Mouse (Mus musculus): ENCODE data around the gene Mef2d. TPM values are rescaled to one million over a fixed set of nuclear protein-coding genes. Genes with fewer than 3 reads are reported as not detected.

Gene Mef2d
- polyA plus RNA-seq, 1 experiment from 2014 or later, result 14.5 TPM

- ATAC-seq (ENCODE audit: low FRiP score), result no peak
- Histone ChIP-seq H3K27me3 (no peaks in the 10 kb centered on the region), H3K9me3 (no peaks in the 10 kb centered on the region), H3K27ac (no peak overlapping the region), H3K4me2 (no peak overlapping the region), H3K4me3 (no peak overlapping the region), H3K36me3 (peaks cover 54% of the 10 kb centered on the region), H3K9ac (no peak overlapping the region), H3K4me1 (replicated peaks) (peaks cover 31% of the 10 kb centered on the region)
These were observed 14.6 kb downstream of the Mef2d start for GRCm38 (mm10) chr3:88156817-88157216.

DNA sequence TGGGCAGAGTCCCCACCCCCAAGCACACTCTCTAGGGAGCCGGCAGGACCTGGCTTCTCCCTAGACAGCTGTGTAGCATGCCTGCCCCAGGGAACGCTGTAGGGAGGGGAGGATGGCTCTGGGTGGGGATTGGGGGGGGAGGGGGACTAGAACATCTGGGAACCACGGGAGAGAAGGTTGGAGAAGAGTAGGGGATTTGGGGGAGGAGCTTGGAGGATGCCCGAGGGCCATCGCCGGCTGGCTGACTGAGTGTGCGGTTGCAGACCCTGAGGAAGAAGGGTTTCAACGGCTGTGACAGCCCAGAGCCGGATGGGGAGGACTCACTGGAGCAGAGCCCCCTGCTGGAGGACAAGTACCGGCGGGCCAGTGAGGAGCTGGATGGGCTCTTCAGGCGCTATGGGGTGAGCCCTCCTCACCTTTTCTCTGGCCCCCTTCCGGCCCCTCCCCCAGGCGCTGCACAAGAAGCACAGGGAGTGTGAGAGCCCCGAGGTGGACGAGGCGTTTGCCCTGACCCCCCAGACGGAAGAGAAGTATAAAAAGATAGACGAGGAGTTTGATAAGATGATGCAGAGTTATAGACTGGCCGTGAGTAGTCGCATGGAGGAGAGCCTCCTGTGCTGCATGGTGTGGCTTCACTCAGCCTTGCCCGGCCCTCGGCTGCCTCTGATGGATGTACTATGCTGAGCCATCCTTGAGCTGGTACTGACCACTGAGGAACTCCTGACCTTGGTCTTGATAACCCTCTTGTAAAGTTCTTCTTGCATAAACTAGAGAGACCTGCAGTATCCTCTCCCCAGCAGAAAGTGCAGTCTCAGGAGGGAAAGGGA lies 15.8 kb downstream of the Mef2d start:
- Histone ChIP-seq H3K4me2 (no peak overlapping the region), H3K9ac (no peak overlapping the region), H3K27me3 (no peaks in the 10 kb centered on the region), H3K36me3 (peaks cover 65% of the 10 kb centered on the region), H3K9me3 (no peaks in the 10 kb centered on the region), H3K4me1 (replicated peaks) (peaks cover 20% of the 10 kb centered on the region), H3K27ac (peak overlapping the region; percentile 62), H3K4me3 (no peak overlapping the region)
- ATAC-seq (ENCODE audit: low FRiP score), result 0 out of 2 replicates have a peak, but pooled peaks have one; percentile 34
- 20% methylated on average over 21 of the region's 23 CpGs for WGBS

GRCm38 (mm10) chr3:88158991-88159390 lies 16.8 kb downstream of the Mef2d start:
- 88% methylated on average over 6 of the region's 6 CpGs for WGBS
- Histone ChIP-seq H3K36me3 (peaks cover 74% of the 10 kb centered on the region), H3K9ac (no peak overlapping the region), H3K4me2 (no peak overlapping the region), H3K4me1 (replicated peaks) (peaks cover 12% of the 10 kb centered on the region), H3K9me3 (no peaks in the 10 kb centered on the region), H3K27ac (no peak overlapping the region), H3K27me3 (no peaks in the 10 kb centered on the region), H3K4me3 (no peak overlapping the region)
- ATAC-seq (ENCODE audit: low FRiP score), result no peak

GRCm38 (mm10) chr3:88160856-88161255 lies 18.7 kb downstream of the Mef2d start:
- no peak for ATAC-seq (ENCODE audit: low FRiP score)
- no peak overlapping the region for H3K4me2 ChIP-seq
- peaks cover 88% of the 10 kb centered on the region for H3K36me3 ChIP-seq

GRCm38 (mm10) chr3:88162259-88162658 lies 20.1 kb downstream of the Mef2d start:
- 83% methylated on average over 8 of the region's 8 CpGs for WGBS
- Histone ChIP-seq H3K36me3 (peaks cover 90% of the 10 kb centered on the region), H3K27me3 (no peaks in the 10 kb centered on the region)

More at GRCm38 (mm10) chr3:88160856-88161255, 18.7 kb downstream of the Mef2d start:
- no peaks in the 10 kb centered on the region for H3K9me3 ChIP-seq
- no peak overlapping the region for H3K4me3 ChIP-seq
- 79% methylated on average over 6 of the region's 6 CpGs for WGBS
- H3K4me1 ChIP-seq (replicated peaks), result peaks cover 12% of the 10 kb centered on the region
- no peak overlapping the region for H3K9ac ChIP-seq
- no peak overlapping the region for H3K27ac ChIP-seq
- H3K27me3 ChIP-seq, result no peaks in the 10 kb centered on the region

DNA sequence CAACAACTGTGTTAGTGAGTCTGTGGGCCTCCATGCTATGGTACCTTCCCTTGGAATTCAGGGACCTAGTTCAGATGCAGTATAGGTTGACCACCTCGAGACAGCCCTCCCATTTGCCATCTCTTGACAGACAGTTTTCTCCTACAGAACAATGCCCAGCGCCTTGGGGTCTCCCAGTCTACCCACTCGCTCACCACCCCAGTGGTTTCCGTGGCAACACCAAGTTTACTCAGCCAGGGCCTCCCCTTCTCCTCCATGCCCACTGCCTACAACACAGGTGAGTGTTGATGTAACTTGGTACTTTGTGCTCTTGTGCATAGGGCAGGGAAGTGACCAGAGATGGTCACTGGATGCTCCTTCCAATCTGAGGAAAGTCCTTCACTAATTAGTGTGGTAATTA lies 20.6 kb downstream of the Mef2d start:
- WGBS, result 73% methylated on average over 4 of the region's 4 CpGs
- H3K9ac ChIP-seq, result no peak overlapping the region
- H3K4me3 ChIP-seq, result no peak overlapping the region
- no peak overlapping the region for H3K4me2 ChIP-seq
- peaks cover 5% of the 10 kb centered on the region for H3K4me1 ChIP-seq (replicated peaks)
- H3K9me3 ChIP-seq, result no peaks in the 10 kb centered on the region
- H3K27me3 ChIP-seq, result no peaks in the 10 kb centered on the region
- no peak for ATAC-seq (ENCODE audit: low FRiP score)
- no peak overlapping the region for H3K27ac ChIP-seq
- H3K36me3 ChIP-seq, result peaks cover 96% of the 10 kb centered on the region

More at GRCm38 (mm10) chr3:88162259-88162658, 20.1 kb downstream of the Mef2d start:
- Histone ChIP-seq H3K4me1 (replicated peaks) (peaks cover 10% of the 10 kb centered on the region), H3K27ac (no peak overlapping the region), H3K4me2 (no peak overlapping the region), H3K9ac (peak overlapping the region; percentile 19; the same call in 1 of the 2 replicates), H3K4me3 (no peak overlapping the region), H3K9me3 (no peaks in the 10 kb centered on the region)
- ATAC-seq (ENCODE audit: low FRiP score), result no peak

- no peaks in the 10 kb centered on the region for H3K9me3 ChIP-seq
- no peak overlapping the region for H3K9ac ChIP-seq
- no peak overlapping the region for H3K4me2 ChIP-seq
- no peaks in the 10 kb centered on the region for H3K27me3 ChIP-seq
- ATAC-seq (ENCODE audit: low FRiP score), result no peak
- peaks cover 96% of the 10 kb centered on the region for H3K36me3 ChIP-seq
- 73% methylated on average over 3 of the region's 3 CpGs for whole genome bisulfite sequencing
- no peak overlapping the region for H3K4me3 ChIP-seq
- H3K27ac ChIP-seq, result no peak overlapping the region
- no peaks in the 10 kb centered on the region for H3K4me1 ChIP-seq (replicated peaks)
These were observed 21.7 kb downstream of the Mef2d start for GRCm38 (mm10) chr3:88163847-88164246.

GRCm38 (mm10) chr3:88164263-88164662 lies 22.1 kb downstream of the Mef2d start:
- H3K9ac ChIP-seq, result no peak overlapping the region
- H3K4me1 ChIP-seq (replicated peaks), result no peaks in the 10 kb centered on the region
- no peak overlapping the region for H3K4me3 ChIP-seq
- H3K27ac ChIP-seq, result no peak overlapping the region
- 62% methylated on average over 3 of the region's 3 CpGs for WGBS
- ATAC-seq (ENCODE audit: low FRiP score), result no peak
- no peak overlapping the region for H3K4me2 ChIP-seq
- peaks cover 96% of the 10 kb centered on the region for H3K36me3 ChIP-seq
- H3K27me3 ChIP-seq, result no peaks in the 10 kb centered on the region
- no peaks in the 10 kb centered on the region for H3K9me3 ChIP-seq

- 90% methylated on average over 5 of the region's 5 CpGs for WGBS
- no peak for ATAC-seq (ENCODE audit: low FRiP score)
- Histone ChIP-seq H3K36me3 (peaks cover 96% of the 10 kb centered on the region), H3K4me2 (no peak overlapping the region), H3K4me1 (replicated peaks) (no peaks in the 10 kb centered on the region), H3K27me3 (no peaks in the 10 kb centered on the region), H3K4me3 (no peak overlapping the region), H3K9ac (no peak overlapping the region), H3K9me3 (no peaks in the 10 kb centered on the region), H3K27ac (no peak overlapping the region)
These were observed 23.9 kb downstream of the Mef2d start for GRCm38 (mm10) chr3:88166056-88166455.

GRCm38 (mm10) chr3:88170361-88170760 lies 28.2 kb downstream of the Mef2d start:
- peaks cover 80% of the 10 kb centered on the region for H3K36me3 ChIP-seq
- H3K9ac ChIP-seq, result no peak overlapping the region
- H3K27ac ChIP-seq, result no peak overlapping the region
- H3K9me3 ChIP-seq, result no peaks in the 10 kb centered on the region
- H3K27me3 ChIP-seq, result no peaks in the 10 kb centered on the region
- H3K4me3 ChIP-seq, result no peak overlapping the region
- WGBS, result 81% methylated on average over 5 of the region's 5 CpGs
- H3K4me1 ChIP-seq (replicated peaks), result no peaks in the 10 kb centered on the region
- ATAC-seq (ENCODE audit: low FRiP score), result no peak
- no peak overlapping the region for H3K4me2 ChIP-seq

GRCm38 (mm10) chr3:88172440-88172839 lies 30.3 kb downstream of the Mef2d start:
- peaks cover 61% of the 10 kb centered on the region for H3K36me3 ChIP-seq
- peaks cover 8% of the 10 kb centered on the region for H3K4me1 ChIP-seq (replicated peaks)
- no peaks in the 10 kb centered on the region for H3K9me3 ChIP-seq
- ATAC-seq (ENCODE audit: low FRiP score), result no peak
- H3K4me2 ChIP-seq, result no peak overlapping the region
- no peak overlapping the region for H3K4me3 ChIP-seq
- no peak overlapping the region for H3K9ac ChIP-seq
- H3K27me3 ChIP-seq, result no peaks in the 10 kb centered on the region
- 89% methylated on average over 3 of the region's 3 CpGs for WGBS
- H3K27ac ChIP-seq, result no peak overlapping the region

- peaks cover 10% of the 10 kb centered on the region for H3K4me1 ChIP-seq (replicated peaks)
- no peak overlapping the region for H3K4me2 ChIP-seq
- H3K9ac ChIP-seq, result no peak overlapping the region
- no peak for ATAC-seq (ENCODE audit: low FRiP score)
- 0 out of 2 replicates have a peak overlapping the region, but pooled peaks have one; percentile 30 for H3K27ac ChIP-seq
- peaks cover 52% of the 10 kb centered on the region for H3K36me3 ChIP-seq
- no peaks in the 10 kb centered on the region for H3K27me3 ChIP-seq
- WGBS, result 49% methylated on average over 3 of the region's 3 CpGs
- no peaks in the 10 kb centered on the region for H3K9me3 ChIP-seq
- no peak overlapping the region for H3K4me3 ChIP-seq
These were observed 31.2 kb downstream of the Mef2d start for GRCm38 (mm10) chr3:88173375-88173774.

DNA sequence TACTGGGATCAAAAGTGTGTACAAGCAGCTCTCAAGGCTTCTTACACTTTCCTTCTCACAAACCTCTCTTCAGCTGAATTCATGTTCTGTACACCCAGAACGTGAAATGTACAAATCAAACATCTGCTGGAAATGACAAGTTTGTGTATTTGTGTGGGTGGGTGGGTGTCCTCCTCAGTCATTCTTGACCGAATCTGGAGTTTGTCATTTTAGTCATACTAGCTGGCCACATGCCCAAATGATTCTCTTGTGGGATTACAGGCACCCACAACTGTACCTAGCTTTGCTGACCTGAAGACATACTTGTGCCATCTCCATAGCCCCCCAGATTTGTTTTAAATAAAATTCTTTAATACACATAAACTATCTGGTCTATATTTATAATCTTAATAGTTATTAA lies 32.7 kb downstream of the Mef2d start:
- no peak overlapping the region for H3K27ac ChIP-seq
- no peaks in the 10 kb centered on the region for H3K27me3 ChIP-seq
- H3K4me1 ChIP-seq (replicated peaks), result peaks cover 10% of the 10 kb centered on the region
- H3K4me2 ChIP-seq, result no peak overlapping the region
- no peak overlapping the region for H3K9ac ChIP-seq
- no peaks in the 10 kb centered on the region for H3K9me3 ChIP-seq
- peaks cover 37% of the 10 kb centered on the region for H3K36me3 ChIP-seq
- no peak overlapping the region for H3K4me3 ChIP-seq
- no peak for ATAC-seq (ENCODE audit: low FRiP score)
- 91% methylated on average over 2 of the region's 2 CpGs for WGBS

Measured in hindbrain, embryonic 13.5 days (tissue).